Mouse (Mus musculus): Measurements from ENCODE around the gene Klhl2. TPM values are rescaled to one million over a fixed set of nuclear protein-coding genes. Genes with fewer than 3 reads are reported as not detected.

The Klhl2 gene
- total and polyA plus RNA-seq, 3 experiments, result 6.0 to 19.4 (median 14.5) TPM

DNA sequence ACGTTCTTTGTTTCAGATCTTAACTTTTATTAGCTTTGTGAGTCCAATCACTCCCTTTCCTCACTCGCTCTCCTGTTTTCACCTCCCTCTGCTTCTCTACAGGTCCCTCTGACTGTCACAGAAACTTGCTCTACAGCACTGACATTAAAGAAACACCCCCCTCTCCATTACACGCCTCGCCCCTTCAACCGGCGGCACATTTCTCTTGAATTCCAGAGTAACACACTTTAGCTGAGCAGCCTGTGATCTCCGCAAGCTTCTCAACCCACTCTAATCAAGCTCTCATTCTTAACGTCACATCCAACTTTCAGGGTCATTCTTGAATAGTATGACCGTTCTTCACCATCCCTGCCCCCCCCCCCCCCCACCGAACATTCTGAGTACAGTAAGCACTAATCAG, 52.1 kb downstream of the Klhl2 start:
- H3K27ac ChIP-seq, result no peak overlapping the region
- WGBS, result 94% methylated on average over 10 of the region's 10 CpGs
- no peaks in the 10 kb centered on the region for H3K27me3 ChIP-seq (ENCODE audit: control insufficient read depth, insufficient read depth, low read length)
- no peak overlapping the region for H3K9ac ChIP-seq (ENCODE audit: low read depth, low read length)
- TF ChIP-seq CTCF (IDR thresholded peaks at IDR 0.05) (no peak), EP300 (IDR thresholded peaks at IDR 0.05; ENCODE audit: insufficient read depth, low read depth, low read length) (no peak), POLR2A (IDR thresholded peaks at IDR 0.05; ENCODE audit: insufficient read depth, low read depth, low read length) (no peak)
- DNase-seq, result no peak
- H3K4me3 ChIP-seq, result no peak overlapping the region
- H3K79me2 ChIP-seq (replicated peaks; ENCODE audit: control insufficient read depth, insufficient read depth, low read length), result peaks cover 1% of the 10 kb centered on the region; the same call in 1 of the 2 replicates
- intact Hi-C loops (cut with DNase I), result no loop called here
- no peaks in the 10 kb centered on the region for H3K36me3 ChIP-seq (ENCODE audit: control insufficient read depth, insufficient read depth, low read length)
- no peaks in the 10 kb centered on the region for H3K4me1 ChIP-seq (ENCODE audit: control insufficient read depth, insufficient read depth, low read length)

DNA sequence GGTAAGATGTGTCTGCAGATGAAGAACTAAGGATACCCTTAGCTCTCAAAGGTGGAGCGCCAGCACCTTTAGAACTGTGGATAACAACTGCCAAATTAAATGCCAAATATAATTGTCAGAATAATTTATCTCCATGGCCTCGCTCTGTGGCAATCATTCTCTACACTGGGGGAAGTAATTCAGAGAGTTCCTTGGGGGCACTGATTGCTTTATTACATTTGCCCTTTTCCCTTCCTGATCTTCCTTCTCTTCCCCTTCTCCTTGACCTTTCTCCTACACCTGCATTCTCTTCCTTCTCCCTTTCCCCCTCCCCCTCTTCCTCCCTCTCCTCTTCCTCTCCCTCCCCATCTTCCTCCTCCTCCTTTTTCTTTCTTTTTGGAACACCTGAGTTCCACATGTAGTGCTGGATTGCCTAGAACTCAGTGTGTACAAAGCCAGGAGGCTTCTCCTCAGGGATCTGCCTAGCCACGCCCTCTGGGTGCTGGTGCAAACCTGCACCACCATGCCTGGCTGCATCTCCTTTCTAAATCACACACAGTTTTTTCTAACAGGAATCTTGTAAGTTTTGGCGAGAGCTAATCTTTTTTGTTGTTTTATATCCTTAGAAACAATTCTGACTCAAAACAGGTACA, 58.5 kb downstream of the Klhl2 start:
- no peak for DNase-seq
- H3K27me3 ChIP-seq (ENCODE audit: control insufficient read depth, insufficient read depth, low read length), result no peaks in the 10 kb centered on the region
- H3K9ac ChIP-seq (ENCODE audit: low read depth, low read length), result no peak overlapping the region
- H3K4me3 ChIP-seq, result no peak overlapping the region
- WGBS, result 82% methylated on average over 4 of the region's 4 CpGs
- H3K36me3 ChIP-seq (ENCODE audit: control insufficient read depth, insufficient read depth, low read length), result no peaks in the 10 kb centered on the region; the same call in 1 of the 2 replicates
- intact Hi-C loops (cut with DNase I), result loop anchor here (5.0 kb wide), 1 partner anchor 46 kb away; no protein-coding TSS in a partner anchor
- no peaks in the 10 kb centered on the region; the same call in 1 of the 2 replicates for H3K79me2 ChIP-seq (replicated peaks; ENCODE audit: control insufficient read depth, insufficient read depth, low read length)
- TF ChIP-seq POLR2A (IDR thresholded peaks at IDR 0.05; ENCODE audit: insufficient read depth, low read depth, low read length), result no peak
- no peak for TF ChIP-seq EP300 (IDR thresholded peaks at IDR 0.05; ENCODE audit: insufficient read depth, low read depth, low read length)
- no peak for TF ChIP-seq CTCF (IDR thresholded peaks at IDR 0.05)
- H3K4me1 ChIP-seq (ENCODE audit: control insufficient read depth, insufficient read depth, low read length), result peaks cover 8% of the 10 kb centered on the region
- H3K27ac ChIP-seq, result no peak overlapping the region

DNA sequence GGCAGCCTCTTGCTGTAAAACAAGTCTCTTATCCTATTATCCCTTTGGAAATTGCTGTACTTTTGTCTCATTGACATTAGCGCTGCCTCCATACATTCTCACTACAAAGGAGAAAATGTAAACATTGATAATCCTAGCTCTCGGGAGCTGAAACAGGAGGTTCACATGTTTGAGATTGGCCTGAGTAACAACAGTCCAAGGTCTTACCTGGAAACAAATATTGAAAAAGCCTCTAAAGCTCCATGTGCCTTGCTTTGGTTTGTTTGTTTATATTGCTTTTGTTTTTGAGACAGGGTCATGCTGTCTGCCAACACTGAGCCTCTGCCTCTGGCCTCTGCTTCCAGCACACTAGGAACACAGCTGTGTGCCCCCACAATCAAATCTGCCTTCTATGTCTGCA, 59.4 kb downstream of the Klhl2 start:
- intact Hi-C loops (cut with DNase I), result loop anchor here (5.0 kb wide), 1 partner anchor 47 kb away; no protein-coding TSS in a partner anchor
- H3K4me3 ChIP-seq, result no peak overlapping the region
- H3K9ac ChIP-seq (ENCODE audit: low read depth, low read length), result no peak overlapping the region
- H3K79me2 ChIP-seq (replicated peaks; ENCODE audit: control insufficient read depth, insufficient read depth, low read length), result no peaks in the 10 kb centered on the region; the same call in 1 of the 2 replicates
- H3K27ac ChIP-seq, result no peak overlapping the region
- WGBS, result 83% methylated on average over 2 of the region's 2 CpGs
- DNase-seq, result no peak
- TF ChIP-seq EP300 (IDR thresholded peaks at IDR 0.05; ENCODE audit: insufficient read depth, low read depth, low read length), result no peak
- no peak for TF ChIP-seq POLR2A (IDR thresholded peaks at IDR 0.05; ENCODE audit: insufficient read depth, low read depth, low read length)
- no peak for TF ChIP-seq CTCF (IDR thresholded peaks at IDR 0.05)
- no peaks in the 10 kb centered on the region; the same call in 1 of the 2 replicates for H3K36me3 ChIP-seq (ENCODE audit: control insufficient read depth, insufficient read depth, low read length)
- H3K4me1 ChIP-seq (ENCODE audit: control insufficient read depth, insufficient read depth, low read length), result peaks cover 8% of the 10 kb centered on the region
- no peaks in the 10 kb centered on the region for H3K27me3 ChIP-seq (ENCODE audit: control insufficient read depth, insufficient read depth, low read length)

DNA sequence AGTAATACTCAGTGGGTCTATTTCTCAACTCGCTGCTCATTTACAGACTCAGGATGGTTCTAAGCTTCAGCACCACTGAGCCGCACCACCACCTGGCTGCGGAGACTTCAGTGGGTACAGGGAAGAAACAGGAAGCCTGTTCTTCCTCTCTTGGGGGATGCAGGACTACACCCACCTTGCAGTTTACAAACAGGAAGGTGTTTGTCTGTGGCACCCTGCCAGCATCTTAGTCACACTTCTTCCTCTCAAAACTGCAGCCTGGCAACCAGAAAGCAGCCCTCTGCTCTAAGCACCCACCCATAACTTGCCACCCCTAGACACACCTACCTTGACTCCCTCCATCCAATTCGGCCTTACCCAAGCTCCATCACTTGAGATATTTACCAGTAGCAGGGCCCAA, 61.1 kb downstream of the Klhl2 start:
- H3K27ac ChIP-seq, result peak overlapping the region; percentile 30
- no peaks in the 10 kb centered on the region; the same call in 1 of the 2 replicates for H3K79me2 ChIP-seq (replicated peaks; ENCODE audit: control insufficient read depth, insufficient read depth, low read length)
- intact Hi-C loops (cut with DNase I), result loop anchor here (5.0 kb wide), 1 partner anchor 94 kb away; no protein-coding TSS in a partner anchor
- no peak overlapping the region for H3K4me3 ChIP-seq
- H3K27me3 ChIP-seq (ENCODE audit: control insufficient read depth, insufficient read depth, low read length), result no peaks in the 10 kb centered on the region
- peak; percentile 64 to 78 for DNase-seq
- peaks cover 8% of the 10 kb centered on the region for H3K4me1 ChIP-seq (ENCODE audit: control insufficient read depth, insufficient read depth, low read length)
- 54% methylated on average over 4 of the region's 4 CpGs for WGBS
- TF ChIP-seq EP300 (IDR thresholded peaks at IDR 0.05; ENCODE audit: insufficient read depth, low read depth, low read length), result 0 out of 2 replicates have a peak, but pooled peaks have one; percentile 40
- peak; percentile 37 for TF ChIP-seq CTCF (IDR thresholded peaks at IDR 0.05)
- no peak for TF ChIP-seq POLR2A (IDR thresholded peaks at IDR 0.05; ENCODE audit: insufficient read depth, low read depth, low read length)
- no peak overlapping the region for H3K9ac ChIP-seq (ENCODE audit: low read depth, low read length)
- H3K36me3 ChIP-seq (ENCODE audit: control insufficient read depth, insufficient read depth, low read length), result peaks cover 3% of the 10 kb centered on the region

DNA sequence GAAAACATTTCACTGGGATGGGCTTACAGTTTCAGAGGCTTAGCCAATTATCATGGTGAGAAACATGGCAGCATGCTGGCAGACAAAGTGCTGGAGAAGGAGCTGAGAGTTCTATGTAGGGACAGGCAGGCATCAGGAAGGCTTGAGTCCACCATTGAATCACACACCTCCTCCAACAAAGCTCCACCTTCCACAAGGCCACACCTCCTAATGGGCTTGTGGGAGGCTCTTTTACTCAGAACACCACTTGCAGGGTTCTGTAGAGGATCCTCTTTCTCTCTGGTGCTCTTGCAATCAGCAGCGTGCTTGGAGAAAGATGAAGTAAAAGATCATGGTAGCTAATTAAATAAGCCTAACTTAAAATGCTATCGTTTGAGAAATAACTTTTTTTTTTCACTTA, 63.0 kb downstream of the Klhl2 start:
- intact Hi-C loops (cut with DNase I), result loop anchor here (5.0 kb wide), 1 partner anchor 96 kb away; no protein-coding TSS in a partner anchor
- H3K27ac ChIP-seq, result no peak overlapping the region
- no peak for DNase-seq
- H3K4me3 ChIP-seq, result no peak overlapping the region
- H3K36me3 ChIP-seq (ENCODE audit: control insufficient read depth, insufficient read depth, low read length), result peaks cover 3% of the 10 kb centered on the region
- no peaks in the 10 kb centered on the region; the same call in 1 of the 2 replicates for H3K79me2 ChIP-seq (replicated peaks; ENCODE audit: control insufficient read depth, insufficient read depth, low read length)
- H3K9ac ChIP-seq (ENCODE audit: low read depth, low read length), result no peak overlapping the region
- no peaks in the 10 kb centered on the region for H3K27me3 ChIP-seq (ENCODE audit: control insufficient read depth, insufficient read depth, low read length)
- peaks cover 8% of the 10 kb centered on the region for H3K4me1 ChIP-seq (ENCODE audit: control insufficient read depth, insufficient read depth, low read length)
- 87% methylated on average over 2 of the region's 2 CpGs for WGBS
- TF ChIP-seq EP300 (IDR thresholded peaks at IDR 0.05; ENCODE audit: insufficient read depth, low read depth, low read length), result no peak
- TF ChIP-seq CTCF (IDR thresholded peaks at IDR 0.05), result no peak
- no peak for TF ChIP-seq POLR2A (IDR thresholded peaks at IDR 0.05; ENCODE audit: insufficient read depth, low read depth, low read length)

DNA sequence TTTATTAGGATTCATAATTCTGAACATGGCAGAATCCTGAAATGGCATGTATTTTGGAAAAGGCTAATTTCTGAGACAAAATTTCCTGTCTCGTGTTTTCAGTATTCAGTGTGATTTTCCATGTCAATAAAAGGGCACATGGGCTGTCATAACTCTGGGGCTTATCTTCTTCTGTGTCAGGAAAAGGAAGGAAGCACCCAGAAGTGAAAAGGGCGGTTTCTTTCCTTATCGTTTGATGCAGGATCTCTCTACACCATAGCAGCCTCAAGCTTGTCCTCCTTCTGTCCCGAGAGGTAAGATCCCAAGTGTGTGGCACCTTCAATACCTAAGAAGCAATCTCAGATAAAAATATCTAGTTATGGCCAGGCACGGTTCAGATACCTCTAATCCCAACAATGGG, 65.6 kb downstream of the Klhl2 start:
- intact Hi-C loops (cut with DNase I), result no loop called here
- peaks cover 3% of the 10 kb centered on the region for H3K36me3 ChIP-seq (ENCODE audit: control insufficient read depth, insufficient read depth, low read length)
- WGBS, result 40% methylated on average over 5 of the region's 5 CpGs

More for the DNA sequence above, 65.6 kb downstream of the Klhl2 start:
- TF ChIP-seq CTCF (IDR thresholded peaks at IDR 0.05), result no peak
- TF ChIP-seq EP300 (IDR thresholded peaks at IDR 0.05; ENCODE audit: insufficient read depth, low read depth, low read length), result no peak
- TF ChIP-seq POLR2A (IDR thresholded peaks at IDR 0.05; ENCODE audit: insufficient read depth, low read depth, low read length), result no peak
- no peak overlapping the region for H3K27ac ChIP-seq
- H3K27me3 ChIP-seq (ENCODE audit: control insufficient read depth, insufficient read depth, low read length), result no peaks in the 10 kb centered on the region
- no peaks in the 10 kb centered on the region; the same call in 1 of the 2 replicates for H3K79me2 ChIP-seq (replicated peaks; ENCODE audit: control insufficient read depth, insufficient read depth, low read length)
- H3K4me3 ChIP-seq, result no peak overlapping the region
- no peak overlapping the region for H3K9ac ChIP-seq (ENCODE audit: low read depth, low read length)
- no peak for DNase-seq
- H3K4me1 ChIP-seq (ENCODE audit: control insufficient read depth, insufficient read depth, low read length), result peaks cover 4% of the 10 kb centered on the region
